Mouse (Mus musculus) hindbrain, embryonic 15.5 days (tissue): ENCODE data around the gene Itga3. TPM values are rescaled to one million over a fixed set of nuclear protein-coding genes. Genes with fewer than 3 reads are reported as not detected.

ENCODE experiments used
- ATAC-seq: fragments of 200-750 bp; cut with Nextera tagmentation; 2 replicates; pipeline ENCODE4 v1.8.0; 2017; ENCODE audit warnings: low read depth, moderate number of reproducible peaks, moderate TSS enrichment; ENCODE audit not compliant: low FRiP score
- H3K27ac ChIP-seq: fragments of 300-500 bp; sonication (generic); replicated peaks from 2 replicates; pipeline ENCODE4 v1.5.1; 2015; ENCODE audit warnings: mild to moderate bottlenecking, inconsistent platforms
- H3K27me3 ChIP-seq: fragments of 300-500 bp; sonication (generic); 2 replicates; pipeline ENCODE4 v1.6.1; 2015; ENCODE audit warnings: control low read depth, inconsistent platforms
- H3K36me3 ChIP-seq: fragments of 300-500 bp; sonication (generic); 2 replicates; pipeline ENCODE4 v1.6.1; 2015; ENCODE audit warnings: control low read depth, inconsistent platforms
- H3K4me1 ChIP-seq: fragments of 300-500 bp; sonication (generic); replicated peaks from 2 replicates; pipeline ENCODE4 v1.6.1; 2015; ENCODE audit warnings: control low read depth, inconsistent platforms
- H3K4me2 ChIP-seq: fragments of 300-500 bp; sonication (generic); 2 replicates; pipeline ENCODE4 v1.6.1; 2015; ENCODE audit warnings: moderate library complexity, mild to moderate bottlenecking, inconsistent platforms
- H3K4me3 ChIP-seq: fragments of 300-500 bp; sonication (generic); 2 replicates; pipeline ENCODE4 v1.5.1; 2015; ENCODE audit warnings: mild to moderate bottlenecking, inconsistent platforms
- H3K9ac ChIP-seq: fragments of 300-500 bp; sonication (generic); 2 replicates; pipeline ENCODE4 v1.6.1; 2015; ENCODE audit warnings: inconsistent platforms
- H3K9me3 ChIP-seq: fragments of 300-500 bp; sonication (generic); 2 replicates; pipeline ENCODE4 v1.6.1; 2016; ENCODE audit warnings: control low read depth, inconsistent platforms
- WGBS: fragments of 180-500 bp; shearing (Covaris S2); methylation state at CpG from one replicate; pipeline ENCODE4 v1.1.7; 2015; 5-methylcytosine and 5-hydroxymethylcytosine counted together
- polyA plus RNA-seq: library from polyadenylated mRNA; unstranded; fragments of >200 nt; fragmentation: Nextera tagmentation; extraction: Ambion mirVana; gene quantifications from 2 replicates; pipeline ENCODE4 v1.2.1, GENCODE M21; 2015

The Itga3 gene
- polyA plus RNA-seq, 1 experiment from 2014 or later: 17.9 TPM

DNA sequence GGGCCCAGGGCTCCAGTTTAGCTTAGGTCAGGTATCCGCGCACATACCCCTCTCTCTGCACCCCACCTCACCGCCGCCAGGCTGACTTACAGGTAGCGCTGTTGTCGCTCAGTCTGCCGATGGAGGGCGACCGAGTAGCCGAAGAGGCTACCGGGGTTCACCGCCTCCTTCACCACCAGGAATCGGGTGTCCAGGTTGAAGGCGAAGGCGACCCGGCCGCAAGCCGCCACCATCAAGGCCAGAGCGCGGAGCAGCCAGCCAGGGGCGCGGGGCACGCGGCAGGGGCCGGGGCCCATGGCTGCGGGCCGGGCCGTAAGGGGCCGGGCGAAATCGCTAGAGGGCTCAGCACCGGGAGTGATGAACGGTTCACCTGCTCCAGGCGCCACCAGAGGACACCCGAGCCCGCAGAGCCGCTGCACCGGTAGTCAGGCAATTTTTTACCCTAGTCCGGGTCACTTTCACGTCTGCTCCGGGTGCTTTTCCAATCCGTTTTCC is 513 bp downstream of the Itga3 start:
- under 1% methylated on average over 37 of the region's 42 CpGs for WGBS
- Histone ChIP-seq H3K4me3 (peak overlapping the region; percentile 68), H3K4me2 (peak overlapping the region; percentile 91), H3K27ac (peak overlapping the region; percentile 82), H3K4me1 (peaks cover 45% of the 10 kb centered on the region), H3K9ac (peak overlapping the region; percentile 78), H3K27me3 (peaks cover 11% of the 10 kb centered on the region; the same call in 1 of the 2 replicates), H3K36me3 (no peaks in the 10 kb centered on the region), H3K9me3 (no peaks in the 10 kb centered on the region)
- peak; percentile 73 for ATAC-seq

DNA sequence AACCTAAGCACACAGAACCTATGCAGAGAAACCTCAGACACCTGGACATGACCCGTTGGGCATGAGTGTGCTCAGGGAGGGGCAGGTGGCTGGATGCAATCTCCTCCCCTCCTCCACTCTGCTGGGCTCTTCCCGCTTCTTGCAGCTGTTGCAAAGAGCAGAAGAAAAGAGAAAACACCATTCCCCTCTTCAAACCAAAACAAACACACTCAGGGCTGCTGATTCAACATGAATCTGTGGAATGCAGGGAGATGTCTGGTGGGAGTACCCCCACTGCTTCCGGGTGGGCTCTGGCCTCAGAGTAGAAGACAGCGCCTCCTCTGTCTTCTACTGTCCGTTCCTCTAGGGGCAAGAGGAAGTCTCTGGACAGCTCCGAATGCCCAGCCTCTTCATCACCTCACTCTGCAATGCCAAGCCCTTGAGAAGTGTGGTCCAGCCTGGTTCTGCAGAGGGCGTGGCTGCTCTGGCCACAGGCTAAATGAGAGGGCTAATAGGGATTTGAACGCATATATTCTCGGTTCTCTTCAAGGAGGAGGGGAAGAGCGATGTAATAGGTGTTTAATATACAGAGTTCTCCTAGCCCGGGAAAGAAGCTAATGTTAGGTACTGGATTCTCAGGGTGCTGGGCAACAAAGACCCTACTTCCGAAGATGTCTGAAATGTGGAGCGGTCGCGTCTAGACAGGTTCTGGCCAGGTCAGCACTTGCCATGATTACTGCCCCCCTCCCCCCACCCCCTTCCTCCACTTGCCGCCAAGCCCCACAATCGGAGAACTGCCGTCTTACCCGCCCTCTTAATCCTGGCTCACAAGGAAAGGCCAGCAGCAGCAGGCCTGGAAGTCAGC is 1.2 kb downstream of the Itga3 start:
- Histone ChIP-seq H3K4me1 (peaks cover 45% of the 10 kb centered on the region), H3K27me3 (peaks cover 11% of the 10 kb centered on the region; the same call in 1 of the 2 replicates), H3K9me3 (no peaks in the 10 kb centered on the region), H3K9ac (peak overlapping the region; percentile 78), H3K4me2 (peak overlapping the region; percentile 91), H3K4me3 (peak overlapping the region; percentile 68), H3K27ac (peak overlapping the region; percentile 82), H3K36me3 (no peaks in the 10 kb centered on the region)
- 6% methylated on average over 19 of the region's 19 CpGs for WGBS
- ATAC-seq: peak; percentile 16; the same call in 1 of the 2 replicates

DNA sequence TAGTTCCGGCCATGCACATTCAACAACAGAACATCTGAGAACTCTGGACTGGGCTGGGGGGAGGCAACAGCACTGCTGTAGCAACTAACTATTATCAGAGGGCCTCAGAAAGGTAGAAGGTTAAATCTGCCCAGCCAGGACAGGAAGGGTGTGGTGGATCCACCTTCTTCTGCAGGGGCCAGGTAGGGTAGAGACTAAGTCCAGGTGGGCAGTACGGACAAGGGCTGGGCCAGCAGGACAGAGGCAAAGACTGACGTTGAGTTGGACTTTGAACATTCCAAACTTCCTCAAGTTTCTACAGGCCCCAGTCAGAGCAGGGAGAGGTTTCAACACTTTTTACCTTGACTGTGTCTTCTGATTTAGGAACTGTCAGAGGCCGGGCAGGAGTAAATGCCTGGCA is 1.9 kb downstream of the Itga3 start:
- peak overlapping the region; percentile 68 for H3K4me3 ChIP-seq
- H3K36me3 ChIP-seq: no peaks in the 10 kb centered on the region
- WGBS: 77% methylated on average over 4 of the region's 4 CpGs
- H3K27me3 ChIP-seq: peaks cover 9% of the 10 kb centered on the region; the same call in 1 of the 2 replicates
- H3K4me1 ChIP-seq: peaks cover 45% of the 10 kb centered on the region
- peak overlapping the region; percentile 78; the same call in 1 of the 2 replicates for H3K9ac ChIP-seq
- H3K4me2 ChIP-seq: peak overlapping the region; percentile 91
- ATAC-seq: no peak
- no peak overlapping the region for H3K27ac ChIP-seq
- H3K9me3 ChIP-seq: no peaks in the 10 kb centered on the region

DNA sequence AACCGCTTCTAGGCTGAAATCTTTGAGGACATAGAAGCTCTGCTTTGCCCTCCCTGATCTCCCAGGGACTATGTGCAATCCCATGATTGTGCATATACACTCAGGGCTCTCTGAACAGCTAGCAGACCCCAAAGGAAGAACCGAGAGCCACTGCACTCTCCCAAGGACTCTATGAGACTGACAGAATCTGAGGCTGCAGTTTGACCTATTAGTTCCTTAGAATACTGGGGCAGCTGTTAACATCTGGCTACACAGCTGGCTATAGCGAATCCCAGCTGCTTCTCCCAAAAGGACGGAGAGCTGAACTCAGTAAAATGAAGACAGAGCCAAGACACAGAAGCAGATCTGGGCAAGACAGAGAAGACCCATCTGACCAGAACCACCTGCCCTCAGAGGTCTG is 2.8 kb downstream of the Itga3 start:
- no peak for ATAC-seq
- no peak overlapping the region for H3K27ac ChIP-seq
- H3K36me3 ChIP-seq: no peaks in the 10 kb centered on the region
- 74% methylated on average over 4 of the region's 4 CpGs for whole genome bisulfite sequencing
- H3K4me1 ChIP-seq: peaks cover 45% of the 10 kb centered on the region
- no peaks in the 10 kb centered on the region for H3K9me3 ChIP-seq
- no peak overlapping the region for H3K4me3 ChIP-seq
- H3K27me3 ChIP-seq: peaks cover 5% of the 10 kb centered on the region; the same call in 1 of the 2 replicates
- no peak overlapping the region for H3K9ac ChIP-seq
- H3K4me2 ChIP-seq: no peak overlapping the region

DNA sequence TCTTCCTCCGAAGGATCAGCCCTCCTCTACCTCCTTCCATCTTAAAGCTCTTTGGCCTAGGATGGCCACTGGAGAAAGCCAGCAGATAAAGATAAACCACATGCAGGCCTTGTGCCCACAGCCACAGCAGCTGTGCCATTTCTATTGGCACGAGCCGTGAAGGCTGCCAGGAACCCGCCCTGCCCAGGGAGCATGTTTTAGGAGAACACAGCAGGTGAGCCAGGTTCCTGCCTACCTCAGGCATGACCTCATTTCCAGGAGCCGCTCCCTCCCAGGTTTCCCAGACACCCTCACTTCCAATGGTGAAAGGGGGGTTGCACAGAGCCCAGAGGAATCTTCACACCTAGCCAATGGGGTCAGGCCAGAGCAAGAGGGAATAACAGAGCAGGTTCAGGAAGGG is 3.8 kb downstream of the Itga3 start:
- H3K4me3 ChIP-seq: no peak overlapping the region
- H3K9me3 ChIP-seq: no peaks in the 10 kb centered on the region
- H3K4me1 ChIP-seq: peaks cover 39% of the 10 kb centered on the region
- no peak overlapping the region for H3K27ac ChIP-seq
- H3K27me3 ChIP-seq: peaks cover 3% of the 10 kb centered on the region; the same call in 1 of the 2 replicates
- H3K9ac ChIP-seq: 0 out of 2 replicates have a peak overlapping the region, but pooled peaks have one; percentile 3
- H3K4me2 ChIP-seq: no peak overlapping the region
- no peak for ATAC-seq
- no peaks in the 10 kb centered on the region for H3K36me3 ChIP-seq
- WGBS: 66% methylated on average over 5 of the region's 5 CpGs

DNA sequence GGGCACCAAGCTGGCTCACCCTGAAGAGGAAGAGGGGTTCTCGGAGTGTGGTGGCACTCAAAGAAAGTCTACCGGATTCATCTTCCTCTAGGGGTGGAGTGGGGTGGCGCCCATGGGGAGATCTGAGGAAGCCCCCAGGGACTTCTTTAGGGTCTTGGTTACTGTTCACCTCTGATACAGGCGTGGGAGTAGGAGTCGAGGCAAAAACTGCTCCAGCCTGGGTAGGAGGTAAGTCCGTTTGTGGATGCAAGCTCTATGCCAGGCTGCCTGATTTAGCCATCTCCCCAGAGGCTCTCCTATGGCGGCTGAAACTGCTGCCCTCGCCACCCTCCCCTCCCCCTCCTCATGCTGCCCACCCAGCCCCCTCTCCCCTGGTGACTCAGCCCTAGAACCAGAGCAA is 4.5 kb downstream of the Itga3 start:
- peaks cover 33% of the 10 kb centered on the region for H3K4me1 ChIP-seq
- H3K27ac ChIP-seq: no peak overlapping the region
- no peaks in the 10 kb centered on the region for H3K9me3 ChIP-seq
- H3K9ac ChIP-seq: no peak overlapping the region
- WGBS: 63% methylated on average over 8 of the region's 8 CpGs
- H3K4me2 ChIP-seq: no peak overlapping the region
- no peaks in the 10 kb centered on the region for H3K36me3 ChIP-seq
- no peak for ATAC-seq
- H3K4me3 ChIP-seq: no peak overlapping the region
- no peaks in the 10 kb centered on the region for H3K27me3 ChIP-seq

DNA sequence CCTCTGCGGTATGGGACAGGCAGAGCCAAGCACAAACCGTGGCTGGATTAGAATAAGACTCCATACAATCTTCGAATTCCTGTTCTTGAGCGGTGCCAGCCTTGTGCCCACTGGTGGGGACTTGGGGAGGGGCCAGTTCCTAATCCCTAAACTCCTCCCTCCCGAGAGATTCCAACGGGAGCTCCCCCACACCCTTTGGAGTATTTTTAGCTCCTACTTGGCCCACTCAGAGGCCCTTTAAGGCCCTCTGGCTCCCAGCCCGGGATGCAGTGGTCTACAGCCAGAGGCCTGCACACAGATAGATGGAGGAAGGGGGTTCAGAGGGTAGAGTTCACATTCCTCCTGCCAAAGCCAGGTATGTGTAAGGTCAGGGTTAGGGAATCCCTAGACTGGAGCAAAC is 5.3 kb downstream of the Itga3 start:
- H3K4me1 ChIP-seq: peaks cover 29% of the 10 kb centered on the region
- H3K9ac ChIP-seq: no peak overlapping the region
- H3K27ac ChIP-seq: no peak overlapping the region
- H3K36me3 ChIP-seq: no peaks in the 10 kb centered on the region
- no peaks in the 10 kb centered on the region for H3K9me3 ChIP-seq
- no peak for ATAC-seq
- H3K4me3 ChIP-seq: no peak overlapping the region
- H3K4me2 ChIP-seq: no peak overlapping the region
- H3K27me3 ChIP-seq: no peaks in the 10 kb centered on the region
- 55% methylated on average over 7 of the region's 7 CpGs for WGBS

DNA sequence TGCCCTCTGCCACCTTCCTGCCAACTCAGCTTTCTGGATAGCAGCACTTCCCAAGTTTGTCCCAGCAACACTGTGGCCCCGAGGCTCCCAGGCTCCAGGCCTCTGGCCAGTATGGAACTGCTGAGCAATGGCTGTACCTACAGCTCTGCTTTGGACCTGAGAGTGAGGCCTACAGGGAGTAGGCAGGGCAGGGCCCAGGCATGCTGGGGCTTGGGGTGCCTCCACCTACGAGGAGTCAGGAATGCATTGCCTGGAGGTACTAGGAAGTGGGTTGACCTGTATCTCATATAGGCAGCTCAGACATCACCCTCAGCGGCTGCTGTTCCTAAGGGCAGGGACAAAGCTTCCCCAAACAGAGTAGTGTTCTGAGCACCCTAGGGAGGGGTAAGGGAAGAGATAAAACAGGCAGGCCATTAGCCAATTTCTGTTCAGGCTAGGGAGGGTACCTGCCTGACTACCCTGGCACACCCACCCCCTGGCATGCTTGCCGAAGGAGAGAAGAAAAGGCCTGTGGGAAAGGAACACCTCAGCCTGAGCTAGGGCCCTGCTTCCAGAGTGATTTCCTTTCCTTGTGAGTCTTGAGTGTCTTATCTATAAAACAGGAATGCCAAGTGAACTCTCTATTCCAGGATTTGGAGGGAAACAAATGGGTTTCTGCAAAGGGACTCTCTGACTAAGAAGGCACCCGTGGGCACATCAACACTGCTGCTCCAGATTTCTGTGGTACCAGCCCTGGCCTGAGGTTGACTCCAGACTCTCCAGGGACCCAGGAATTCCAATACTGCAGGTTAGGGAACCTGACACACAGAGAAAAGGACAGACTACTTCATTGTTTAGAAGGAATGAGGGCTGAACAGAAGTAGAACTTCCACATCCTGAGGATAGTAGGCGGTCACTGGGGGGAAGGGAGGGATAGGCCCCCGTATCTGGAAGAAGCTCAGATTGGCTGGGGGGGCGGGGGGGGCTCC is 6.2 kb downstream of the Itga3 start:
- H3K36me3 ChIP-seq: peaks cover 6% of the 10 kb centered on the region
- no peak for ATAC-seq
- H3K4me2 ChIP-seq: no peak overlapping the region
- no peak overlapping the region for H3K9ac ChIP-seq
- H3K9me3 ChIP-seq: no peaks in the 10 kb centered on the region
- H3K4me3 ChIP-seq: no peak overlapping the region
- peaks cover 23% of the 10 kb centered on the region for H3K4me1 ChIP-seq
- WGBS: 77% methylated on average over 8 of the region's 8 CpGs
- H3K27me3 ChIP-seq: no peaks in the 10 kb centered on the region
- no peak overlapping the region for H3K27ac ChIP-seq

DNA sequence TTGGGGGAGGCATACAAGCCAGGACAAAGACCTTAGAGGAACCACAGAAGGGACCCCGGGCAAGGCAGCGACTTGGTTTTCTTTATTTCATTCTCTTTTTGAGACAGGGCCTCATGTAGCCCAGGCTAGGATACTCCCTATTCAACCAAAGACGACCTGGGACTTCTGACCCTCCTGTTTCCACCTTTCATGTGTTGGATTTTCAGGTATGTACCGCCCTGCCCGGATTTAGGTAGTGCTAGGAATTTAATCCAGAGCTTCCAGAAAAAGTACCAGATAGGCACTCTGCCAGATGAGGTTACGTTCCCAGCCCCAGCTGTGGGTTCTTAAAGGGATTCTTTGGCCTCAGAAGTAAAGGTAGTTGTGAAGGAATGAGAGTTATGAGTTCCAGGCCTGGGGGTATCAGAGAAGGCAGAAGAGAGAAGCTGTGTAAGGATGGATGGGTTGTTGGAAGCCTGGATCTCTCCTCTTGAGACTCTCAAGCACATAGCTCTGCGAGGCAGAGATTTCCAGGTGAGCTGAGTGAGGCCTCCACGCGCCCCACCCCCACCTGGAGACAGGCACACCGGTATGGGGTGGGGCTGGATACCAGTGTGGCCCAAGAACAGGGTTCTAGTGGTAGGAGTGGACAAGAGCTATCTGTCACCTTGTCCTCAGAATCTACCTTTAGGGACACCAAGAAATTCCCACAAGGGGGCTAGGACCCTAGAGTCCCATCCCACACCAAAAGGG is 7.2 kb downstream of the Itga3 start:
- Histone ChIP-seq H3K36me3 (peaks cover 9% of the 10 kb centered on the region), H3K4me2 (no peak overlapping the region), H3K9ac (no peak overlapping the region), H3K27ac (no peak overlapping the region), H3K9me3 (no peaks in the 10 kb centered on the region), H3K4me1 (peaks cover 12% of the 10 kb centered on the region), H3K4me3 (no peak overlapping the region), H3K27me3 (no peaks in the 10 kb centered on the region)
- ATAC-seq: no peak
- WGBS: 89% methylated on average over 10 of the region's 10 CpGs

DNA sequence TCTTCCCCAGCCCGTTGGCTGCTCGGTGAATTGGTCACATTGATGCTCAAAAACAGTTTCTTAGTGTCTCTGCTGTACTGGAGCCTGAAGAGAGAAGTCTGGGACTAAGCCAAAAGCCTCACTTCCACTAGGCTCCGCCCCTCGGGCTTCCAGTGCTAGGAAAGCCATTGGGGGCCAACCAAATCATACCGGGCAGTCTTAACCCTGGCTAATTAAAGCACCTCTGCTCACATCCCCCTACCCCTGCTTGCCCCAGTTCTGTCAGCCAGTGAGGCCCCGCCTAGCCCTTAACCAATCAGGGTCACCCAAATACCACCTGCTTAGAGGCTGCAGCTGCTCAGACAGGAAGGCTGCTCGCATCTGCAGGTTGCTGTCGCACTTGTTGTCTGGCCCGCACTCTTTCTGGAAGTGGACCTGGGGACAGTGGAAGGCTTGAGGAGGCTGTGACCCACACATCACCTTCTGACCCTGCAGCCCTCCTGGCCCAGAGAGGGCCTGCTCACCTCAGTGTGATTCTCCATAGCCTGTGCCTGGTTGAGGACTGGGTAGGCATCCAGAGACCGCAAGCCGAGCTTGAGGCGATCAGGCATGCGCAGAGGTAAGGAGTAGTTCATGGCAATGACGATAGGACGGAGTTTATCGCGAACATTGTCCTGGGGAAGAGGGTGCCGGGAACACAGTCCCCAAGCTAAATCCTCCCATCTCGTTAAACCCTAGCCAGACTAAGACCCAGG is 19.7 kb downstream of the Itga3 start:
- H3K9ac ChIP-seq: no peak overlapping the region
- no peak overlapping the region for H3K4me3 ChIP-seq
- no peak overlapping the region for H3K27ac ChIP-seq
- no peaks in the 10 kb centered on the region for H3K9me3 ChIP-seq
- H3K4me1 ChIP-seq: 0 out of 2 replicates have a peak, but pooled peaks cover 7% of the 10 kb centered on the region
- ATAC-seq: no peak
- H3K36me3 ChIP-seq: peaks cover 35% of the 10 kb centered on the region
- 0 out of 2 replicates have a peak, but pooled peaks cover 2% of the 10 kb centered on the region for H3K27me3 ChIP-seq
- H3K4me2 ChIP-seq: no peak overlapping the region
- WGBS: 28% methylated on average over 19 of the region's 19 CpGs

DNA sequence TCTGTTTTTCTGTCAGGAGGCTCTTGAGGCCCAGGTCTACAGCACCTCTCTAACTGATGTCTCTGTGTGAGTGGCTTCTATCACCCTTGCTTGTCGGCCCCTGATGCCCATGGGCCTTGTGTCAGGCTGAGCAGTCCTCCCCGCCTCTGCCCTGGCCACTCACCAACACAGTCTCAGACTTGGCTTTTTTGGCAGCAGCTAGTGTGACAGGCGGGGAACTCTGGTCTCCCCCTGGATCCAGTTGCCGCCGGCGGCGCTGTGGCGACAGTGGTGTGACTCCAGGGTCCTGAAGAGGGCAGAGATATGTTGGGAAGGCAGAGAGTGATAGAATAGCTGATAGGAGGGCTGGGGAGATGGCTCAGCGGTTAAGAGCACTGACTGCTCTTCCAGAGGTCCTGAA is 23.5 kb downstream of the Itga3 start:
- H3K9me3 ChIP-seq: no peaks in the 10 kb centered on the region
- WGBS: 79% methylated on average over 9 of the region's 9 CpGs
- no peak for ATAC-seq
- H3K4me3 ChIP-seq: no peak overlapping the region
- H3K4me1 ChIP-seq: 0 out of 2 replicates have a peak, but pooled peaks cover 7% of the 10 kb centered on the region
- H3K36me3 ChIP-seq: peaks cover 35% of the 10 kb centered on the region
- H3K27me3 ChIP-seq: no peaks in the 10 kb centered on the region
- H3K9ac ChIP-seq: no peak overlapping the region
- H3K27ac ChIP-seq: no peak overlapping the region
- H3K4me2 ChIP-seq: no peak overlapping the region
